Mouse (Mus musculus): ENCODE data around the gene Herpud2. TPM values are rescaled to one million over a fixed set of nuclear protein-coding genes. Genes with fewer than 3 reads are reported as not detected.
A peak's percentile ranks its signal among the peaks of the same experiment; 100 is the strongest.

Gene Herpud2
- 39.7 and 43.3 TPM in 2 replicates for polyA plus RNA-seq (2012; rRNA removed)

DNA sequence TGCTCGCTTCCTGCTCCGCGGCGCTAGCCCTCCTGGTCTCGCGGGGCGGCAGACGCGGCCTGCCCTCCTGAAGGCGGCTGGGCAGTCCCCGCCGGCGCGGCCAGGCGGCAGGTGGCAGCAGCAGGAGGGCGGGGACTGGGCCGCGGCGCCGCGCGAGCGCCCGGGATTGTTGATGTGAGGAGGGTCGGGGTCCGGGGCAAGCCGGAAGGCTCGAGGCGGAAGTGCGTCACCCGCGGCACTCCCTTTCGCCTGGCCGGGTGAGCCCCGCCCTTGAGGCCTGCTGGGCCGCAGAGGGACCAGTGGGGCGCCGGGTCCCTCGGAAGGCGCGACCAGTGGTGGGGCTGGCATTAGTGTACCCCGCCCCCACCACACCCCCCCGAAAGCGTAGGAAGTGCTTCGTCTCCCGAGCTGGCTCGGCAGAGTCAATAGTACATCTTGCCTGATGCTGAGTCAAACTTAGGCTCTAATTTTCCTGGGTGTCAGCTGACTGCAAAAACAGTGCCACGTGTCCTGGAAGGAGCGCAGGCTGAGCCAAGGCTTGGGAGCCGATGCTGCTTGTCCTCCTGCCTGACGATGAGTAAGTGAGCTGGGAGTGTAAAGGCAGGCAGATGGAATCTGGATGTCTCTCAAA is at the start of gene Herpud2:
Gene Herpud2 (minus strand): TSS at position 210 of the 631 bp plus-strand sequence.
- no peaks in the 10 kb centered on the region for H3K27me3 ChIP-seq (ENCODE audit: control insufficient read depth, insufficient read depth, low read length)
- DNase-seq: peak; percentile 92 to 93
- WGBS: under 1% methylated on average over 47 of the region's 51 CpGs
- H3K4me3 ChIP-seq (replicated peaks; ENCODE audit: insufficient read depth, low read depth, low read length): peak within 1 kb of the TSS; percentile 76
- peak within 1 kb of the TSS; percentile 93 for H3K27ac ChIP-seq (ENCODE audit: insufficient read depth, low read length)
- peaks cover 6% of the 10 kb centered on the region; the same call in 1 of the 2 replicates for H3K4me1 ChIP-seq (ENCODE audit: control insufficient read depth, insufficient read depth, low read length)
- TF ChIP-seq CTCF (IDR thresholded peaks at IDR 0.05; ENCODE audit: borderline replicate concordance, insufficient read depth, low read depth, low read length) (no peak), POLR2A (IDR thresholded peaks at IDR 0.05; ENCODE audit: borderline replicate concordance, insufficient read depth, low read length) (peak; percentile 56)

DNA sequence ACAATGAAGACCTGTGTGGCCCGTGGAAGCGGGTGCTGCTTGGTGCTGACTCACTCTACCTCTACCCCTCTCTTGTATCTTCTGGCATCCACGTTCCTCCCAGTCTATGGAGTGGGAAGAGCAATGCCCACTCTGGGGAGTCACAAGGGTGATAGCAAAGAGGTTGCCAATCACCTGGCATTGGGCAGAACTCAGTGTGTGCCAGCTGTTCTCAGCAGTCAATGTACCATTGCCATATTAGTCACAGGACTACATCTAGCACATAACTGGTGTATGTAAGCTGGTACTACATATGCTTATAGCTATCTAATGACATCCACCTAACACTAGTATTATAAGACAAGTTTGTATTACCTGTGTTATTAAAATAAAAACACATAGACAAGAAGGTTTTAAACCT is 49.4 kb upstream of the Herpud2 start:
- H3K4me3 ChIP-seq (replicated peaks; ENCODE audit: insufficient read depth, low read depth, low read length): no peak overlapping the region
- H3K27ac ChIP-seq (ENCODE audit: insufficient read depth, low read length): peak overlapping the region; percentile 11; the same call in 1 of the 2 replicates
- H3K4me1 ChIP-seq (ENCODE audit: control insufficient read depth, insufficient read depth, low read length): no peaks in the 10 kb centered on the region
- no peak for TF ChIP-seq POLR2A (IDR thresholded peaks at IDR 0.05; ENCODE audit: borderline replicate concordance, insufficient read depth, low read length)
- 80% methylated on average over 3 of the region's 3 CpGs for WGBS
- no peak for DNase-seq
- H3K27me3 ChIP-seq (ENCODE audit: control insufficient read depth, insufficient read depth, low read length): no peaks in the 10 kb centered on the region

DNA sequence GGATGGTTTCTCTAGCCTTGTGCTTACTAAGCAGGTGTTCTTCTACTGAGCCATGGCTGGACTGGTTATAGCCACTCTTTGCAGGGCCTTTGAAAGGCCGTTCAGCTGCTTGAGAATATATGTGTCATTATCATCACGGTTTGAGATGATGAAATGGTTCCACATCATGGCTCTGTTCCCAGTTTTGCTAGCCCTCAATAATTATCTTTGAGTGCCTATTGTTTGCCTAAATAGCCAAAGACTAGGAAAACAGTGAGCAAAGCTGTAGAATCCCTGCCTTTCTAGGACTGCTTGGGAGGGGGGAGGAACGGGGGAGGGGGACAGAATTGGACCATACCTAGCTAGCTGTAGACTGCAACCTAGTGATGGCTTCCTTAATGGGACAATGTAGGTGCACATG is 48.5 kb upstream of the Herpud2 start:
- no peak overlapping the region for H3K27ac ChIP-seq (ENCODE audit: insufficient read depth, low read length)
- no peak overlapping the region for H3K4me3 ChIP-seq (replicated peaks; ENCODE audit: insufficient read depth, low read depth, low read length)
- no peaks in the 10 kb centered on the region for H3K4me1 ChIP-seq (ENCODE audit: control insufficient read depth, insufficient read depth, low read length)
- DNase-seq: no peak
- TF ChIP-seq POLR2A (IDR thresholded peaks at IDR 0.05; ENCODE audit: borderline replicate concordance, insufficient read depth, low read length): no peak
- TF ChIP-seq CTCF (IDR thresholded peaks at IDR 0.05; ENCODE audit: borderline replicate concordance, insufficient read depth, low read depth, low read length): no peak
- WGBS: 58% methylated on average over 3 of the region's 3 CpGs
- no peaks in the 10 kb centered on the region for H3K27me3 ChIP-seq (ENCODE audit: control insufficient read depth, insufficient read depth, low read length)

DNA sequence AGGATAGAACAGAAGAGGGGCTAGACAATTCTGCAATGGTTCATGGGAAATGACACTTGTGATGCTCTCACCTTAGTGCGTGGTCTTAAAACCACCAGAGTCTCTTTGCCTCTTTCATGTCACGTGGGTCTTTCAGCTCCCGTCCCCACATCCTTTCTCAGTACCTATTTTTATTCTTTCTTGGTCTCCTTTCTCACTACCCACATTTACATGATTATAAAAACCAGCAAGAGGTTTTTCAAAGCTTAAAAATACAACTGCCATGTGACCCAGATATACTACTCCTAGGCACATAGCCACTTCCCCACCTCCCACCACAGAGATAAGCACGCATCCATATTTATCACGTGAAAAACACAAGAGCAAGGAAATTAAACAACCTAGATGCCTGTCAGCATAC is 45.1 kb upstream of the Herpud2 start:
- no peak for TF ChIP-seq POLR2A (IDR thresholded peaks at IDR 0.05; ENCODE audit: borderline replicate concordance, insufficient read depth, low read length)
- TF ChIP-seq CTCF (IDR thresholded peaks at IDR 0.05; ENCODE audit: borderline replicate concordance, insufficient read depth, low read depth, low read length): no peak
- Histone ChIP-seq H3K4me1 (ENCODE audit: control insufficient read depth, insufficient read depth, low read length) (no peaks in the 10 kb centered on the region), H3K27ac (ENCODE audit: insufficient read depth, low read length) (no peak overlapping the region), H3K27me3 (ENCODE audit: control insufficient read depth, insufficient read depth, low read length) (no peaks in the 10 kb centered on the region), H3K4me3 (replicated peaks; ENCODE audit: insufficient read depth, low read depth, low read length) (no peak overlapping the region)
- DNase-seq: no peak
- WGBS: 89% methylated on average over 5 of the region's 5 CpGs

DNA sequence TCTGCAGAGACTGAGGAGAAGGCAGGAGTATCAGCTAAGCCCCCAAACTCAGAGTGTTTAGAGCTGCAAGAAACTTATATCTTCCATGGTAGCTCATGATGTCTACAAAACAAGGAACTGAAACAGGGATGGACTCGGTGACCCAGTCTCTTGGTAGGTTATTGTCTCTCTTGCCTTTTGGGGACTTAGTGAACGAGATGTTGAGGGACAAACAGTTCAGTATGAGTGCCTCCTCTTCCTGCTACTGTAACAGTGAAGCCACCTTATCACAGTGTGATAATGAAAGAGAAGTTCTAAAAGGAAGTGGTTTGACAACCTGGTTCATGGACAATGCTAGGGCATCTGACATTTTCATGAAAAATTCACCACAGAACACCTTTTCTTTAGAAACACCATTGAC is 40.0 kb upstream of the Herpud2 start:
- DNase-seq: no peak
- WGBS: 76% methylated on average over 2 of the region's 2 CpGs
- Histone ChIP-seq H3K4me3 (replicated peaks; ENCODE audit: insufficient read depth, low read depth, low read length) (no peak overlapping the region), H3K4me1 (ENCODE audit: control insufficient read depth, insufficient read depth, low read length) (no peaks in the 10 kb centered on the region), H3K27me3 (ENCODE audit: control insufficient read depth, insufficient read depth, low read length) (no peaks in the 10 kb centered on the region), H3K27ac (ENCODE audit: insufficient read depth, low read length) (no peak overlapping the region)
- TF ChIP-seq CTCF (IDR thresholded peaks at IDR 0.05; ENCODE audit: borderline replicate concordance, insufficient read depth, low read depth, low read length): no peak
- TF ChIP-seq POLR2A (IDR thresholded peaks at IDR 0.05; ENCODE audit: borderline replicate concordance, insufficient read depth, low read length): no peak

DNA sequence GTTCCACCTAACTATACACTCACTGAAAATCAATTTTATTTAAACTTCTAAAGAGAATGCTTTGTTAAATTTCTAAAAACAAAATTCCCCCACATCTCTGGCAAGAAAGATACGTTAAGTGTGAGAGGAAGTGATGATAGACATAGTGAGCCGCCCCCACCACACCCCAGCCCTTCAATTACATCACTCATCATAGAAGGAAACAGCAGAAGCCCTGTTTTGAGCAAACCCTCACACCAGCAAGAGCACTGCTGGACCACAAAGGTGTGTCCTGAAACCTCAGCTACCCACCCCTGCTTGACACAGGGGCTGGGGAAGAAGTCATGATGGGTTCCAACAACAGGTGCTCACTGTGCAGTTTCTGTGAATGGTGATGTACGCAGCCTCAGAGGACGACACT is 34.9 kb upstream of the Herpud2 start:
- WGBS: 92% methylated on average over 4 of the region's 4 CpGs
- TF ChIP-seq CTCF (IDR thresholded peaks at IDR 0.05; ENCODE audit: borderline replicate concordance, insufficient read depth, low read depth, low read length) (no peak), POLR2A (IDR thresholded peaks at IDR 0.05; ENCODE audit: borderline replicate concordance, insufficient read depth, low read length) (no peak)

DNA sequence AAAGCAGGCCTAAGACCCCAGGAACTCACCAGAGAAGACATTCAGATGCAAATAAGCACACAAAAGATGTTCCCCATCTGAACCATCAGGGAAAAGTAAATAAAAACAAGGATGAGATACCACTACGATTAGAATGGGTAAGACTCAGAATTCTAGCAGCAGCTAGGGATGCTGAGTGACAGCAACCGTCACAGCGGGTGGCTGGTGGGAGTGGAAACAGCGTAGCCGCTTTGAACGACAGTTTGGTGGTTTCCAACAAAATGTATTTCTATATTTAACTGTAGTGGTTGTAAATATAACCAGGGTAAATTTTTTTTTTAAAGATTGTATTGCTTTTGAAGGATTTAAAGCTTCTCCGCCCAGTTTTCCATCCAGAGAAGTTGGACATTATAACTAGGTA is 34.2 kb upstream of the Herpud2 start:
- TF ChIP-seq POLR2A (IDR thresholded peaks at IDR 0.05; ENCODE audit: borderline replicate concordance, insufficient read depth, low read length) (no peak), CTCF (IDR thresholded peaks at IDR 0.05; ENCODE audit: borderline replicate concordance, insufficient read depth, low read depth, low read length) (no peak)
- no peaks in the 10 kb centered on the region for H3K27me3 ChIP-seq (ENCODE audit: control insufficient read depth, insufficient read depth, low read length)
- no peak for DNase-seq
- no peaks in the 10 kb centered on the region for H3K4me1 ChIP-seq (ENCODE audit: control insufficient read depth, insufficient read depth, low read length)
- H3K27ac ChIP-seq (ENCODE audit: insufficient read depth, low read length): no peak overlapping the region
- no peak overlapping the region for H3K4me3 ChIP-seq (replicated peaks; ENCODE audit: insufficient read depth, low read depth, low read length)
- 58% methylated on average over 7 of the region's 7 CpGs for WGBS

More for the DNA sequence above, 34.9 kb upstream of the Herpud2 start:
- Histone ChIP-seq H3K27me3 (ENCODE audit: control insufficient read depth, insufficient read depth, low read length) (no peaks in the 10 kb centered on the region), H3K4me3 (replicated peaks; ENCODE audit: insufficient read depth, low read depth, low read length) (no peak overlapping the region), H3K4me1 (ENCODE audit: control insufficient read depth, insufficient read depth, low read length) (no peaks in the 10 kb centered on the region), H3K27ac (ENCODE audit: insufficient read depth, low read length) (no peak overlapping the region)
- DNase-seq: no peak

DNA sequence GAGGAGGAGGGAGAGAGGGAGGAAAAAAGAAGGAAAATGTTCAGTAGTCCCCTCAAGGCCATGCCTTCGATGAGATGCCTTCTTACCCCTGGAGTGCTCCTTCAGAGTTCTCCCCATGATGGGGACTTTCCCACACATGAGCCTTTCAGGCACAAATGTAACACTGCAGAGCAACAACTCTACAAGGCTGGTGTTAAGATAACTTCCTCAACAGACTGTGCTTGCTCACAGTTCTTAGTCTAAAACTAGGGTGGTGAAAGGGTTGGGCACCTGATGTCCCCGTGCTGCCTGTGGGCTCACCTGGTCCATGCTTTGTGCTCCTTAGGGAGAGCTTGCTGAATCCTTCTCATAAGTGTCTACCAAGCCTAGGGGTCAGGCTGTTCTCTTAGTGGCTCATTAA is 33.0 kb upstream of the Herpud2 start:
- Histone ChIP-seq H3K4me1 (ENCODE audit: control insufficient read depth, insufficient read depth, low read length) (no peaks in the 10 kb centered on the region), H3K27me3 (ENCODE audit: control insufficient read depth, insufficient read depth, low read length) (no peaks in the 10 kb centered on the region), H3K4me3 (replicated peaks; ENCODE audit: insufficient read depth, low read depth, low read length) (no peak overlapping the region), H3K27ac (ENCODE audit: insufficient read depth, low read length) (no peak overlapping the region)
- no peak for DNase-seq
- WGBS: 90% methylated on average over 2 of the region's 2 CpGs
- TF ChIP-seq POLR2A (IDR thresholded peaks at IDR 0.05; ENCODE audit: borderline replicate concordance, insufficient read depth, low read length) (no peak), CTCF (IDR thresholded peaks at IDR 0.05; ENCODE audit: borderline replicate concordance, insufficient read depth, low read depth, low read length) (no peak)

All from cerebellum, adult 2 months (tissue).